Mouse (Mus musculus) embryo, embryonic 10.5 days (tissue): ENCODE results near the gene Robo2.

Experiments used
- DNase-seq: peaks from one replicate; pipeline ENCODE4 v3.0.0-alpha.2; 2015; ENCODE audit warnings: low spot score

Gene Robo2

DNA sequence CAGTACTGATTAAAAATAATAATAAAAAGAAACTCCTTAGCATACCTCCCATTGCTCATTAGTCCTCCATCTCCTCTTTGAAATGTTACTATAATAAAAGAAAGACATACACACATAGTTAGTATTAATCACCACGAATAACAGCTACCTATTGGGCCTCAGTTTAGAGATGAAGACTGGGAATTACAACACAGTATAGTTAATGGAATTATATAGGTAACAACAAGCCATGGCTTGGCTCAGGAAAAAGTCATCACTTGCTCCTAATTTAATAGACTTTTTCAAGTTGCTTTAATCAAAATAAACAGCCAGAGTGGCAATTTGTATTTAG, 471.4 kb downstream of the Robo2 start:
- no peak for DNase-seq

DNA sequence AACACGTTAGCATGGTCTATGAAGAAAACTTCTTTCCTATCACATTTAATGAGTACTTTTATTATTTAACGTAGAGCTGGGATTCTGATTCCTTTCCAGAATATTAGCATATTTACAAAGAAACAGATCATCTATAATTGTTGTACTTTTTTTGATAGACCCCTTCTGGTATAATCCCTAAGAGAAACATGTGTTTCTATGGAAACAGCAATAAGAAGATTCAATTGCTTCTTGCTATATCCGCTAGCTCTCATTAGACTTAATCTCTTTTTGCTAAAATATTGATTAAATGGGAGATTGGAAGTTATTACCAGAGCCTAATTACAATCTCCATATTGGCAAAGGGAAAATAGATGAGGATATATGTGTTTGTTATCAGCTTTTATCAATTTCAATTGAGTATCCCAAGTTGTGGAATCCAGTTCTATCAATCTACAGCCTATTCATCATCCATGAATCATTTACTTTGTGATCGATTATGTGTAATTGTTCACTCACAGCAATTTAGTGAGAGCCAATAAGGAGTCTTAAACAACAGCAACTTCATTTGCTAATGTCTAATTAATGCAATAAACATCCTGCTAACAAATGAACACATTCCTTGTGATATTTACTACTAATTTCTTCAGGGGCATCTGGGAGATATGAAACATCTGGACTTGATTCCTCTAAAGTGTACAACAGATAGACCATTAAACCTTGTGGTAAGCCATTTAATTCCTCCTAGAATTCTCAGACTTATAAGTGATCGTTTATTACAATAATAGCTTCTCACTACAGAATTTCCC, 472.0 kb downstream of the Robo2 start:
- DNase-seq = no peak

DNA sequence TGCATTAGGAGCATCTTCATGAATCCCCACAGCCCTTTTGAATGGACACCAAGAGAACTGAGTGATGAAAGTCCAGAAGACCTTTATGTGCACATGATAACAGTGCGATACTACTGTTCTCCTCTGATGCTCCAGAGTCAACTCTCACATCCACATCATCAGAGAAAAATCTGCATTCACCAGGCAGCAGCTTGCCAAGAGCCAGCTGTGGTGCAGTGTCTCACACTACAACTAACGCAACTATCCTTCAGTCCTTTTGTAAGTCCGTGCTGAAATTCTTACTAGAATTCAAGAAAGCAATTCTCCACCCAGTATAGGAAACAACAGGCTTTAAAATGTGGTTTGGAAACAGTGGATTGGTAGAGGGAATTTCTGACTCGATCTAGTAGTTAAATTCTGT, 481.3 kb downstream of the Robo2 start:
- no peak for DNase-seq

DNA sequence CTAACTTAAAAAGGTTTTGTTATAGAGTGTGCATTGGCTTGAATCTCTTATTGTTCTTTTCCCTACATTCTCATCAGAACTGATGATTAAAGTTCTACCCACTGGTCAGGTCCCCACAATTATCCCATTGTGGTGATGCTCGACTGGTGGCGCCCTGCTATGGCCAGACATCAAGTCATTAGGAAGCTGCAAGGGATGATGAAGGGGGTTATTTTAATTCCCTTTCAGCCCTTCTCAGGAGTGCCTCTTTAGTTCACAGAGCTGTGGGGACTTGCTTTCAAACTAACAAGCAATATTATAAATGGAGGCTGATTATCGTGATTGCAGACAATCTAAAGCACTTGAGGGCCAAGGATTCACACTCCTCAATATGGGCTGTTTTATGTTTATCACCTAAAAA, 484.1 kb downstream of the Robo2 start:
- no peak for DNase-seq

DNA sequence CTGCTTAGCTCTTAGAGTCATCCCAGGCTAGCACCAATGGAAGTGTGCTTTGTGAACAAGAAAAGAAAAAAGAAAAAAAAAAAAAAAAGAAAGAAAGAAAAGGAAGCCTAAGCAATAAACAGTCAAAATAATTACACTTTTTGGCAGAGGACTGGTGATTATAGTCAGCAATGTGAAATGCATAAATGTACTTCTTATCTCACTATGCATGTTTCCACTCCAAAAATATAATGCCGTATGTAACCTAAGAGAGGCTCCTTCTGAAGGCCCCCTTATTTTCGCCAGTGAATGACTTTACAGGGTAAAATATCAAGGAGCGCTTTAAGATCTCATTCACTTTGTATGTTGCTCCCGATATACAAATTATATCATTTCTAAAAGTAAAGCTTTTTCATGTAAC, 496.2 kb downstream of the Robo2 start:
- no peak for DNase-seq

DNA sequence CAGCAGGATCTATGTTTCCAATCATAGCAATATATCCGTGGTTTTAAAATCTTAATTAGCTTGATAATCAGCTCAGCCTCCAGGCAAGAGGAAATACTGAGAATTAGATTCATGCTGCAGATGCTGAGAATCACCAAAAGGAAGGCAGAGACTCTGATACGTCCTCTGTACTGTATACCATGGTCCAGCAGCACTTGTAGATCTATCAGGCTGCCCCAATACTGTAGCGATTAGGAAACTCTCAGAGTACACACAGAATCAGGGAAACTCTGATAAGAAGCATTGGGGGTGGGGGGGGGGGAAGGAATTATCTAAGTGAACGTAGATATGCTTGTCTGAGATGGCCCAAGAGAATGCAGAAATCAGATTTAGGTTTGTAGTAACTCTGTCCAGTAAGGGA, 496.7 kb downstream of the Robo2 start:
- no peak for DNase-seq

DNA sequence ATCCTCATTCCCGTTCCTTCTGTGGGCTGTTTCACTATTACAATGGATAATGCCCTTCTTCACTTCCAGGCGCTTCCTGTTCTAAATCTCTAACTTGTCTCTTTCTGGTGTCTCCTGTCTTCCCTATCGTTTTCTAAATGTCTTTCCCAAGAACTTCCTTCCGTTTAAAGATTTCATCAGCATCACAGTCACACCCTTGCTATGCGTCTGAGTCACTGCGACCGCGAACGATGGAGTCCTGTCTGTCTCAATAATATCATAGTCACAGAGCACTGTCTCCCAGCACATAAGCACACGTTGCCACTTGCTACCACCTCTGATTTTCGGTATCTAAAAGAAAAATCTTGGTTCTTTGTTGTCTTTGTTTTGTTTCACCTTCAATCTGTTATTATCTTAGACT, 503.1 kb downstream of the Robo2 start:
- no peak for DNase-seq

DNA sequence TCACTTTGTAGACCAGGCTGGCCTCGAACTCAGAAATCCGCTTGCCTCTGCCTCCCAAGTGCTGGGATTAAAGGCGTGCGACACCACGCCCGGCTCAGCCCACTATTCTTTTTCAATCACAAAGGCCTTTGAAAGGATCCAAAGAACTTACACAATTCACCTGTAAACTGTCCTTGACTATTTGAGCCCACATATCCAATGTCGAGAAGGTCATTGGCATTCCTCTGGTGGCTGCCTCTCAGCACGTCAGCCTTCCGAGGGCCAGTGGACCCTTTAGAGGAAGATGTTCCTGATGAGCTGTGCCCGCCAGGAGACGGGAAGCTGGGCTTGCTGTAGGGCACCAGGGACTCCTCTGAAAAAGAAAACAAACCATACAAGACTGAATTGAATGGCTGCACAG, 514.8 kb downstream of the Robo2 start:
- DNase-seq = no peak

DNA sequence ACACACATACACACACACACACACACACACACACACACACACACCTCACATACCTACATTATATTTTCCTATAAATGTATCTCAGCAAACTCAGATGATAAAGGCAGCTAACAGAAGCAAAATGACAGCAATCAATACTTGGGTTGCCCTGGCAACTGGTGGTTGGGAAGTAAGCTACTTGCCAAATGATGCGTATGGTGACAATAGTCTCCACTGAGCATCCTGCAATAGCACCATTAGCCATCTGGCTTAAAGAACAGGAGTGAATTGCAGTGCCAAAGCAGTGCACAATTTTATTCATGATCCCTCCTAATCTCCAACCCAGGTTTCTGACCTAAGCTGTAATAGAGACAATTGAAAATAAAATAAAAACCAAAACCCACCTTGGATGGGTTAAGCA, 529.7 kb downstream of the Robo2 start:
- DNase-seq = no peak

DNA sequence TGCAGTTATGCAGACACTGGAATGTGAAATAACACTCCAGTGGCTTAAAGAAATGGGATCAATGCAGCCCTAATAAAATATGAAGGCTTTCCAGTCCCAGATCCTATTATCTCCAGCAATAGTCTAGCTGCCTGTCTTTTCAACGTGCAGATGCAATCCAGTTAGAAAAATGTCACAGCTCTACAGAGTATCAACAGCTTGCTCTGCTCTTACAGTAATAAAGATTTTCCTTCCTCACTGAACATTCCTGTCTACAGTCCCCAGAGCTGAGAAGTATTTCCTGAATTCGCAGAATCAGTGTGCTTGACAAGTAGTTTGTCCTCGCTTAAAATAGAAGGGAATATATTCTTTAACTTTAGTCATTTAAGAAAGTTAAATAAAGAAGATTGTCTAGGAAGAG, 533.7 kb downstream of the Robo2 start:
- DNase-seq = no peak

DNA sequence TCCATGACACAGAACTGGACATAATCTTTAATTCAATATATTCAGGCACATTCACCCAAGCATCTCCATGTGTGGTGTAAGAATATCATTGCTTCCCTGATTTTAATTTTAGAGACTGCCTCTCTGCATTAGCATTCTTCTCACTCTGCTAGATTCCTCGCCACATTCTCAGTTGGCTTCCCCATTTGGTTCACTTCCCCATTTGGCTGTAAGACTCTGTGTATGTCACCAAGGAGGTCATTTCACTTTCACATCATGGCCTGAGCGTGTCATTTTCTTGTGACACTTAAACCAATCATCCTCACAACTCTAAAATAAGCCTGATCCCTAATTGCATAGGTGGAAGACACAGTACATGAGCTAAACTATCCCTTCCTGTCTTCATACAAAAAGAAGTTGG, 536.6 kb downstream of the Robo2 start:
- DNase-seq = no peak

DNA sequence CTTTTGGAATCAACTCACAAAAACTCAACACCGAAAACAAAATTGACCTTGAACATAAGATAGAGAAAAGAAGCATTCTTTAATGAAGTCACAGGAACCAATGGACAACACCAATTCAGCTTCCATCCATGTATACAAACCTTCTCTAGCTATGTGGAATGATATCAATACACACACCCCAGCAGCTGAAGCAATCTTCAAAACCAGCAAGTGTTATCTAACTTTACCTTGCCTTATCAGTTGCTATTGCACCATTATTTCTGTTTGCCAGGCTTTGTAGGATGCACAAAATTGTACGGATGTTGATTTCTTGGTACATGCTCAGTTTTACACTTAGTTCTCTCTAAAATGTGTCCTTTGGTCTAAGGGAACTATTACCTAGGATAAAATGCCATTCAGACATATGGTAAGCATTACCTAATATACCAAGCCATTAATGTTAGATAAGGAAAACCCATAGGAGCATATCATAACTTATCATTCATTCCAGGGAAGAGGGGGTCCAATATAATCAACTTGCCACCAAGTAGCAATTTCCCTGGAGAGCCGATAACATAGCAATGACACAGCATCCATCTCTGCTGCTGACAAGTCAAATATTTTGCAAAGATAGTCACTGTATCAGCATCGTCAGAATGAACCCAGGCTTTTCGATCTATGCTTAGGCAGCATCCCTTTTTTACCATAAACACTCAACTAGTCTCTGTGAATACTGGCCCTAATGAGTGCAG, 537.6 kb downstream of the Robo2 start:
- no peak for DNase-seq

DNA sequence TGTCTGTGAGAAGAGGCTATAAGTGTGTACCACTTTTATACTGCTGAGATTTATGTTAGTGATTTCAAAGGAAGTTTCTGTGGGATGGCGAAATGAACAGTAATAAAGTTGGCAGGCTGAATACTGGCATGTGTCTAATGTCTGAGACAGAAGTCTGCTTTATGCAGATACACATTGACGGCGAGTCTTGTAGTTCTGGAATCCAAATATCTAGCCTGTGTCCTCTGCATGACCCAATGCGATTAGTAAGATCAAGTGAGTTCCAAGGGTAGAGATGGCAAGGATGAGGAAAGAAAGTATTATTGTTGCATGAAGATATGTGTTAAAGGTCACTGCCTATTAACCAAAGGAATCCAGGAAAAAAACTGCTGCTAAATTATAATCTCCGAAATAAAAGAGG, 541.3 kb downstream of the Robo2 start:
- no peak for DNase-seq

DNA sequence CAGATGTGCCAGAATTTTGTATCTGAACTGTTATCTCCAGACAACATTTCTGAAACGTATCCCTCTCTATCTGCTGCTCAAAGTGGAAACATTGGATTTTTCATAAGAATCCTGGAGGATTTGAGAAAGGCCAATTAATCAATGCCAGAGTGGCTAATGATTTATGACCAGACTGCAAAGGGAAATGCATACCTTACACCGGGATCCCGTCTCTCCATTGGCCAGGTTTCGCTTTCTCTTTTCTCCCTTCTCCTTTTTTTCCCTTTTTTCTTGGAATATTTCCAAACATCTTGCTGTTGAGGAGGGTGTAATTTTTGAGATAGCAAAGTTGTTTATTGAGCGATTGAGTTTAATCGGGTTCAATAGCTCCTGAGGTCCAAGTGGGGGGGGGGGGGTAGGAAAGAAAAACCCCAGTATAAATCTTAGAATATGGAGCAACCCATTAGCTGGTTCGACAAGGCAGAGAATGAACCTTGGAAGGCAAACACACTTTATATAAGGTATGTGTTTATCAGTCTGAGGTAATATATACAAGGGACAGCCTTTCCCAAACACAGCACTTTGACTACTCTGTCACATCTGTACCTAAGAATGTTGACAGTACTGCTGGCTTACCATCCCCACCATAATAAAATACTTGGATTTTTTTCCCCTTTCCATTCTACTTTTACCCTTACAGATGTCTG, 542.0 kb downstream of the Robo2 start:
- no peak for DNase-seq

DNA sequence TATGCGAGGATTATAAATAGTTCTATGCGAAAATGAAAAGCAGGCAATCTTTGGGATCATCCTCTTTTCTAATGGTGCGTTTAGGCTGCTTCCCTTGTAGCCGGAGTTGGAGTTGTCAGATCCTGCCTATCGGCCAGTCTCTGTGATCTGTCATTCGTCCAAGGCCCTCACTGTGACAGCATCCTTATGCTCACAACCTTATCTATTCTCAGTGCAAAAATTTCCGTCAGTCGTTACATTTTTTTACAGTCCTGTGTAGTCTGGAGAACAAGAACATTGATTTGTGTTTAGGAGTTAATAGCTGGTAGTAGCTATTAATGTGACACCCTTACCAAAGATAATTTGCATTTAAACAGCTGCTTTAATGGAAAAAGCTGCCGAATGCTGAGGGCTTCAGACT, 547.0 kb downstream of the Robo2 start:
- no peak for DNase-seq

DNA sequence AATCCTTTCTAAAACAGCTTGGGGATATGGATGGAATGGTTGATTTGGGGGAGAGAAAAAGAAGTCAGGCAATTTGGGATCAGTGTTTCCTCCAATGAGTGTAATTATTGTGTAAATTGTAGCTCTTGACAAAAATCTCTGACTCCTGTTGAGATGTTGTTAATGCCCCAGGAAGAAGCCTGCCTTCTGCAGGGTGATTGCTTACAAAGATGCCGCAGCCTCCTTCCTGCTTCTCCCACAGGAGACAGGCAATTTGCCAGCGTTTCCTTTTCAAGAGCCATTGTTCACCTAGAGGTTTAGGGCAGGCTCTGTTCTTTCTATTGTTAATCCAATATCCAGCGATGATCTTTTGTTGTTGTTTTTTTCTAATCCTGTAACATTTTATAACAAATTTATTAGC, 547.9 kb downstream of the Robo2 start:
- DNase-seq = peak; percentile 25

DNA sequence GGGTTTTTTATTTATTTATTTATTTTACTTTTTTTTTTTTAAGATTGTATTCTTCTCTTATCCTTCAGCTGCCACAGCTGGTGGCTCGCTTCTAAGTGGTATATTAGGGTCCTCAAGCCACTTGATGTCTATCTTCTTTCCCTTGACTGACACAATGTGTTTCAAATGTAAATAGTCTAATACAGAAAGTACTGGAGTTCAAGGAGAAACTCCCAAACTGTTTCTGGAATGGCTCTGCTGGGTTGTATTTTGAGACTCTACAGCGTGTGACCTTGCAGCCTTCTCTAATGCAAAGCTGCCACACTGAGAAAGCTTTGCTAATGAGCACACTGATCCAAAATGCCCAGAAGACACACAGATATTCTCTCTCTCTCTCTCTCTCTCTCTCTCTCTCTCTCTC, 552.9 kb downstream of the Robo2 start:
- DNase-seq = no peak

DNA sequence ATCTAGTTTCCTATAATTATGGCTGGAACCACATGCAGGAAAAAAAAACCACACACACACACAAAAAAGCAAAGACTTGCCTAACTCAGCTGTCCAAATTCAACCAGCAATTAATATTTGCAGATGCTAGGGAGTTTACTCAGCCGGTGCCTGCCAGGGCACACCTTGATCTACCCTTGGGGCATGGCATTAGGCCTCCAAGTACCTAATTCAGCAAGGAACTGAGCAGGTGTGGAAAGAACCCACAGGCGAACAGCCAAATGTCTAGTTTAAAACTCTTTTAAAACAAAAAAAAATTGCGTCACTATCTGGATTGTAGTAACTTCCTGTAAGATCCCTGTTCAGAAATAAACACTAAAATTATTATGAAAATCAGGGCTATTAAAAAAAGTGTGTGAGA, 555.8 kb downstream of the Robo2 start:
- no peak for DNase-seq
